Mouse (Mus musculus) MEL-GATA-1-ER (cell line): ENCODE results near the gene Gas2l2.

Experiments
- DNase-seq: peaks from one replicate; pipeline ENCODE4 v3.0.0-alpha.2; 2012; ENCODE audit warnings: low read depth; ENCODE audit errors: extremely low read depth

The Gas2l2 gene

DNA sequence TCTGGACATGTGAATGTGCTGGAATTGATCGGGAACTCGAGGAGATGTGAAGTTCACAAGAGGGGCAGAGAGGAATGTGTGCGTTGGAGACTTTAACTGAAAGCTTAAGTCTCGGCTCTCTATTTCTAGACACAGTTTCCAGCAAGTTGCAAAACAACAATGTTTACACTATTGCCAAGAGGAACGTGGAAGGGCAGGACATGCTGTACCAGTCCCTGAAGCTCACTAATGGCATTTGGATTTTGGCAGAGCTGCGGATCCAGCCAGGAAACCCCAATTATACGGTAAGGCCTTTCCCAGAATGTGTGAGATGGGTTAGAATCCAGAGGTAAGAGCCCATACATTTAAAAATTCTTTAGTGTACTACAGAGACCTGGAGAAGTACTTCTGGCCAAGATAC, 31.6 kb downstream of the Gas2l2 start:
- no peak for DNase-seq

GRCm38 (mm10) chr11:83394802-83395439, 34.3 kb downstream of the Gas2l2 start:
- DNase-seq, result no peak

DNA sequence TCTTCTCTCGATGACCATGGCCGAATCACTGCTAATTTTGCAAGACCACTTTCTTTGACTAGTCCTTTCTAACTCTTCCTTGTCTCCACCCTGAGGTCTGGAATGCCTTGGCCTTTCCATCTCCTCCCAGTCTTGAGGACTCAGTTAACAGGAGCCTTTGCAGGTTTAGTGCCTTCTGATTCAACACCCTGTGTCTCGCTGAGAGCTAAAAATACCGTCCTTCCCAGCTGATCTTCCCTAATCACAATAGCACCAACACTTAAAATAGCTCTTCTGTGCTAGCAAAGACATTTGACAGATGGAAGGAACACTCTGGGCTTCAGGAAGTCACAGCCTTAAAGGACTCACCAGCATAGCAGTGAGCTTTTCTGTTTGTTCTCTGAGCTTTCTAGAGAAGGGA, 36.2 kb downstream of the Gas2l2 start:
- DNase-seq, result no peak

- DNase-seq, result no peak
Observed at GRCm38 (mm10) chr11:83383532-83383887, 45.7 kb downstream of the Gas2l2 start.

- DNase-seq, result no peak
Observed at GRCm38 (mm10) chr11:83382876-83383531, 46.3 kb downstream of the Gas2l2 start.

DNA sequence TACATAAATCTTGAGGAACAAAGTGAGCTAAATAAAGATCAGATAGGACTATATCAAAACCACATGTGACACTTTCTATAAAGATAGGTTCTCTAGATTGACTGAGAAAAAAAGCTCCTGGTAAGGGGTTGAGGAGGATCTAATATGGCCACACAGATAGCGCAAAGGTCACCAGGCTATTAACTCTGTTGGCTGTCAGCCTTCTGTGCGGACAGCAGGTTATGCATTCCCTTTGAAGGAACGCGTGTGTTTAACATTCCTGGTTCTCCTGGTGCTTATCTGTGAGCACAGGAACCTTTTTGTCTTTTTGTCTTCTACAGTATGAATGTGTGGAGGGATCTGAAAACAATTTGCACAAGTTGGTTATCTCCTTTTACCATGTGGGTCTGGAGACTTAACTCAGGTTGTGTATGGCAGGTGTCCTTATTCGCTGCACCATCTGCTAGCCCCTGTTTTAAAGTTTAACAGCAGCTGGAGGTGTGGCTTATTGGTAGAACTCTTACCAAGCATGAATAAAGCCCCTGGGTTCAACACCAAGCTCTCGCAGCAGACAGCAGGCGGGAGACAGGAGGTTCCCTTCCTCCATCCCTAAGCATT, 49.4 kb downstream of the Gas2l2 start:
- DNase-seq, result no peak
